Mouse (Mus musculus) forebrain, embryonic 11.5 days (tissue): ENCODE results near the gene Gdpgp1. TPM values are rescaled to one million over a fixed set of nuclear protein-coding genes. Genes with fewer than 3 reads are reported as not detected.

Experiments used
- ATAC-seq: fragments of 200-750 bp; cut with Nextera tagmentation; replicated peaks from 2 replicates; pipeline ENCODE4 v1.8.0; 2017; ENCODE audit warnings: moderate TSS enrichment; ENCODE audit not compliant: low FRiP score
- DNase-seq: peaks from one replicate; pipeline ENCODE4 v3.0.0-alpha.2; 2017; ENCODE audit warnings: low spot score
- H3K27ac ChIP-seq: fragments of 300-500 bp; sonication (generic); 2 replicates; pipeline ENCODE4 v1.5.1; 2014; ENCODE audit warnings: low read depth, low read length
- H3K27me3 ChIP-seq: fragments of 300-500 bp; sonication (generic); 2 replicates; pipeline ENCODE4 v1.6.1; 2014; ENCODE audit warnings: mild to moderate bottlenecking, low read length, mixed read lengths; ENCODE audit not compliant: control insufficient read depth, insufficient read depth
- H3K36me3 ChIP-seq: fragments of 300-500 bp; sonication (generic); 2 replicates; pipeline ENCODE4 v1.6.1; 2014; ENCODE audit warnings: mild to moderate bottlenecking, low read length, moderate library complexity, mixed read lengths; ENCODE audit not compliant: control insufficient read depth, insufficient read depth
- H3K4me1 ChIP-seq: fragments of 300-500 bp; sonication (generic); replicated peaks from 2 replicates; pipeline ENCODE4 v1.6.1; 2014; ENCODE audit warnings: low read length, mixed read lengths; ENCODE audit not compliant: control insufficient read depth, insufficient read depth
- H3K4me2 ChIP-seq: fragments of 300-500 bp; sonication (generic); 2 replicates; pipeline ENCODE4 v1.6.1; 2014; ENCODE audit warnings: low read depth, mild to moderate bottlenecking, low read length, moderate library complexity, mixed read lengths; ENCODE audit not compliant: severe bottlenecking
- H3K4me3 ChIP-seq: fragments of 300-500 bp; sonication (generic); 2 replicates; pipeline ENCODE4 v1.5.1; 2014; ENCODE audit warnings: low read depth, low read length
- H3K9ac ChIP-seq: fragments of 300-500 bp; sonication (generic); 2 replicates; pipeline ENCODE4 v1.6.1; 2014; ENCODE audit warnings: low read length
- H3K9me3 ChIP-seq: fragments of 300-500 bp; sonication (generic); 2 replicates; pipeline ENCODE4 v1.6.1; 2016; ENCODE audit warnings: low read length, mixed read lengths; ENCODE audit not compliant: control insufficient read depth
- WGBS: fragments of 180-500 bp; shearing (Covaris S2); extraction: QIAGEN DNeasy Blood & Tissue Kit; methylation state at CpG from one replicate; pipeline ENCODE4 v1.1.7; 2014; 5-methylcytosine and 5-hydroxymethylcytosine counted together
- polyA plus RNA-seq: library from polyadenylated mRNA; unstranded; fragments of >200 nt; fragmentation: Nextera tagmentation; extraction: Ambion mirVana; gene quantifications from 2 replicates; pipeline ENCODE4 v1.2.1, GENCODE M21; 2014

Gdpgp1 gene
- polyA plus RNA-seq, 1 experiment from 2014 or later, result 5.7 TPM

DNA sequence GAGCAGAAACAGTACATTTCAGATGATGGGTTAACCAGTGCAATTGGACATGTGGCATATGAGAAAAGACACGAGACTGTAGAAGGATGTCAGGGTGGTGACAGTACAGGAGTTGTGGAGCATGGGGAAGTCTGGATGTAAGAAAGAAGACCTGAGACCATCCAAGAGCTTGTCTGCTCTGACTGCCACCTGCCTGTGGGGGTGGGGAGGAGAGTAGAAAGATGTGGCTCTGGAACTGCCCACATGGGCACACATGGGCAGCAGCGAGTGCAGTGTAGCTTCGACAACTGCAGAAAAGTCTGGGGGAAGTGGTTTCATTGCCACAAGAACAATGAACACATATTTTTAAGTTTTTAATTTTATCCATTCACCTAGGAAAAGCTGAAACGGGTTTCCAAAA, 35.3 kb upstream of the Gdpgp1 start:
- H3K9ac ChIP-seq, result peak overlapping the region; percentile 89
- no peaks in the 10 kb centered on the region for H3K9me3 ChIP-seq
- no peaks in the 10 kb centered on the region for H3K36me3 ChIP-seq
- DNase-seq (no peak), ATAC-seq (no peak)
- peak overlapping the region; percentile 89 for H3K4me2 ChIP-seq
- 15% methylated on average over 4 of the region's 4 CpGs for WGBS
- peaks cover 19% of the 10 kb centered on the region for H3K4me1 ChIP-seq
- peak overlapping the region; percentile 86 for H3K27ac ChIP-seq
- no peaks in the 10 kb centered on the region for H3K27me3 ChIP-seq
- peak overlapping the region; percentile 70 for H3K4me3 ChIP-seq

DNA sequence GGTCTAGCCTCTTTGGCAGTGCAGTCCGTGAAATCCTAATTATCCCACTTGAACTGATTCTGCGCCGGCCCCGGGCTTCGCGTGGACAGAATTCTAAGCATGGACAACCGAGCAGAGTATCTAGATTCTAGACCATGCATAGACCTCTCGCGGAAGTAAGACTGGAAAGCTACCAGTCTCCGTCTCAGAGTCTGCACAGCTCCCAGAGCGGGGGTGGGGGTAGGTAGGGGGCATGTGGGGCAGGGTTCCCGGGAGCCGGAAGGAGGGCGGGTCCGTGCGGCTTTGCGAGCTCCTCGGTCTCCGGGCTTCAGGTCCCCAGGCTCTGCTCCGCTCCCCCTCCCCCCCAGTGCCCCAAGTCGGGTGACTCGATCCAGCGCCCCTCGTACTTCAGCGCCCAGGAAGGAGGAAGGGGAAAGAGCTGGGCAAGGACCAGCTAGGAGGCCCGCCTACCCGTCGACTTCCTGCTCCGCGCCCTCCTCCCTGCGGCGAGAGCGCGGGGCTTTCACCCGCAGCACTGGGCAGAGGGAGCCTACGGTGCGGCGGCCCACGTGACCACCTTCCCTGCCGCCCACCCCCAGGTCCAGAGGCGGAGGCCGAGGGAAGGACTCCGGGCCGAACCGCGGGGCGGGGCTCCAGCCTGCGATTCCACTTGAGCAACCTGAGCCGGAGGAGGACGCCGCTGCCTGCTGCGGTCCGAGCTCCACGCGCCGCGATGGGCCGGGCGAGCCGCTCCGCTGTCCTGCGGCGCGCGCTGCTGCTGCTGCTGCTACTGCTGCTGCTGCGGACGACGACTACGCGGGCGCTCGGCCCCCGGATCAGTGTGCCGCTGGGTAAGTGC, 34.5 kb upstream of the Gdpgp1 start:
- ATAC-seq (peak; percentile 94), DNase-seq (peak; percentile 95)
- no peaks in the 10 kb centered on the region for H3K27me3 ChIP-seq
- H3K4me3 ChIP-seq, result peak overlapping the region; percentile 70
- H3K9ac ChIP-seq, result peak overlapping the region; percentile 89
- peaks cover 14% of the 10 kb centered on the region for H3K4me1 ChIP-seq
- H3K4me2 ChIP-seq, result peak overlapping the region; percentile 89
- WGBS, result under 1% methylated on average over 67 of the region's 74 CpGs
- H3K27ac ChIP-seq, result peak overlapping the region; percentile 86
- H3K9me3 ChIP-seq, result no peaks in the 10 kb centered on the region
- H3K36me3 ChIP-seq, result no peaks in the 10 kb centered on the region

DNA sequence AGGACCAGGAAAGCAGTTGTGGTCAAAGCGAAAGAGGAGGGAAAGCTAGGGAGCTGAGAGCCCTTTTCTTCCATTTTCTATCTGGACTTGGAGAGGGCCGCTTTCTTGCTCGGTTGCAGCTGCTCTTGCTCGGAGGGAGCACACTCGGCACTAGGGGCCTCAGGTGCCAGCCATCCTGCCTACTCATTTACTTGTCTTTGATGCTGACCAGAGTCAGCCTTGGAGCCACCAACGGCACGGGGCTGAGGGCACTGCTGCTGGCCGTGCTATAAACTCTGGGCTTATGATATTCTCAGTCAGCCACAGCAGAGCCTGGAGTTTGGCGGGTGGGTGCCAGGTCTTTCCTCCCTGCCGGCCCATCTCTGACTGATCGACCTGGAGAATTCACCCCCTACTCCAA, 33.8 kb upstream of the Gdpgp1 start:
- no peaks in the 10 kb centered on the region for H3K9me3 ChIP-seq
- ATAC-seq (peak; percentile 15), DNase-seq (no peak)
- H3K4me2 ChIP-seq, result peak overlapping the region; percentile 89
- peaks cover 14% of the 10 kb centered on the region for H3K4me1 ChIP-seq
- H3K9ac ChIP-seq, result peak overlapping the region; percentile 89
- H3K27me3 ChIP-seq, result no peaks in the 10 kb centered on the region
- H3K4me3 ChIP-seq, result peak overlapping the region; percentile 70
- H3K36me3 ChIP-seq, result no peaks in the 10 kb centered on the region
- 4% methylated on average over 11 of the region's 11 CpGs for WGBS
- peak overlapping the region; percentile 86 for H3K27ac ChIP-seq

DNA sequence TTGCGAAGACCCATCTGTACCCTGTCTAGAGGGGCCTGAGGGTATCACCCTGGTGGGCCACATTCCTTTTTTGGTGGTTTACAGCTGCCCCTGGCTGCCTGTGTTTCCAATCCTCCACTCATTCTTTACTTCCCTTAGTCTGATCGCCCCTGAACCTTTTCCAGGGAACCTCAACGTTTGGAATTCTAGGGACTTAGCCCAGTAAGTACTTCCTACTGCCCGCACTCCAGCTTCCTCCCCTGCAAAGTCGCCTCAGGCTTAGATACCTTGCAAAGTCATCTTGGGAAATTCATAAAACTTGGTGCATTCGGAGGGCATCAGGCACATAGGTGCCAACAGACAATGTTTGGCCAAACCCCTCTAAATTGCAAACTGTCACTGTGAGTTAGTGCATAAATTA, 33.4 kb upstream of the Gdpgp1 start:
- Histone ChIP-seq H3K4me2 (peak overlapping the region; percentile 89), H3K4me3 (peak overlapping the region; percentile 70), H3K9ac (peak overlapping the region; percentile 89), H3K27me3 (no peaks in the 10 kb centered on the region), H3K9me3 (no peaks in the 10 kb centered on the region), H3K27ac (peak overlapping the region; percentile 86; the same call in 1 of the 2 replicates), H3K36me3 (no peaks in the 10 kb centered on the region), H3K4me1 (peaks cover 11% of the 10 kb centered on the region)
- ATAC-seq (no peak), DNase-seq (no peak)
- 35% methylated on average over 6 of the region's 6 CpGs for WGBS

DNA sequence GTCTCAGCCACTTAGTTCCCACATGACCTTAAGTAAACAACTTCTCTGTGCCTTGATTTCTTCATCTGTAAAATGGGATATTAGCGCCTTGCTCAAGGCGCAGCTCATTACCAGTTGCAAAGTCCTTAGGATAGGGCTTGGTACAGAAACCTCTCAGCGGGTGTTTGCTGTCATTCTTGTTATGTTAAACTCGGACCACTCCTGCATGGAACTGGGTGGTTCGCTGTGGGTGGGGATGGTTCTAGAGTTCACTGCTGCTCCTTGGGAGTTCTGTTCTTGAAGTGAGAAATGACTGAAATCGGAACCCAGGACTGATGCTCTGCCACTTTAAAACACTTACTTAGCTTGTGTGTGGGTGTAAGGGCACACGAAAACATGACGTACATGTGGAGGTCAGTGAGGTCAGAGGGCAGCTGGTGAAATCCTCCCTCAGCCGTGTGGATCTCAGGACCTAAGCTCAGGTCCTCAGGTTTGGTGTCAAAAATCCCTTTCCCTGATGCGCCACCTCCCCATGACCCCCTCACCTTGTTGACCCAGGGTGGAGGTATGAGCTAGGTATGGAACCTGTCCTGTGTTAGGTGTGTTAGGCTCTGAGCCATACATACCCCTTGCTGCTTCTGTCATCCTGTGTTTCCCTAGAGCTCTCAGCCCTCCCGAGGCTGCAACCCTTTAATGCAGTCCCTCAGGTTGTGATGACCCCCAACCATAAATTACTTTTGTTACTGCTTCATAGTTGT, 32.6 kb upstream of the Gdpgp1 start:
- Histone ChIP-seq H3K27ac (no peak overlapping the region), H3K4me2 (peak overlapping the region; percentile 89; the same call in 1 of the 2 replicates), H3K9ac (no peak overlapping the region), H3K4me1 (peaks cover 10% of the 10 kb centered on the region), H3K9me3 (no peaks in the 10 kb centered on the region), H3K4me3 (no peak overlapping the region), H3K36me3 (no peaks in the 10 kb centered on the region), H3K27me3 (no peaks in the 10 kb centered on the region)
- no peak for DNase-seq
- 74% methylated on average over 11 of the region's 11 CpGs for WGBS
- no peak for ATAC-seq

DNA sequence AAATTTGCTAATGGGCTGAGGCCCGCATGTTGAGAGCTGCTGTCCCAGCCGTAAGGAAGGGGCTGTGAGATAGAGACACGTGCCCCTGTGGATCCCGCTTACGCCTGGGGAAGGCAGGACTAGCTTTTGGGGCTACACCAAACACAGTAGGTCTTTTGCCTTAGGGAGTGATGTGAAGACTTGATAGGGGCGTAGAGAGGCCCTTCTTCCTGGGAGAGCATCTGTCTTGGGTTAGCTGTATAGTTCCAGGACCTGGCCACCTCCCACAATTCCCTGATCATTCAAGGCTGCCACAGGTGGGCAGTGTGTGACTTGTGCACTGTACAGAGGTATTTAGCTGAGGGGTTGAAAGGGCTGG, 32.1 kb upstream of the Gdpgp1 start:
- H3K9me3 ChIP-seq, result no peaks in the 10 kb centered on the region
- H3K4me2 ChIP-seq, result no peak overlapping the region
- no peaks in the 10 kb centered on the region for H3K36me3 ChIP-seq
- H3K4me1 ChIP-seq, result peaks cover 10% of the 10 kb centered on the region
- H3K27ac ChIP-seq, result no peak overlapping the region
- ATAC-seq, result no peak
- H3K27me3 ChIP-seq, result no peaks in the 10 kb centered on the region
- no peak for DNase-seq
- 89% methylated on average over 6 of the region's 6 CpGs for WGBS
- no peak overlapping the region for H3K4me3 ChIP-seq
- no peak overlapping the region for H3K9ac ChIP-seq

DNA sequence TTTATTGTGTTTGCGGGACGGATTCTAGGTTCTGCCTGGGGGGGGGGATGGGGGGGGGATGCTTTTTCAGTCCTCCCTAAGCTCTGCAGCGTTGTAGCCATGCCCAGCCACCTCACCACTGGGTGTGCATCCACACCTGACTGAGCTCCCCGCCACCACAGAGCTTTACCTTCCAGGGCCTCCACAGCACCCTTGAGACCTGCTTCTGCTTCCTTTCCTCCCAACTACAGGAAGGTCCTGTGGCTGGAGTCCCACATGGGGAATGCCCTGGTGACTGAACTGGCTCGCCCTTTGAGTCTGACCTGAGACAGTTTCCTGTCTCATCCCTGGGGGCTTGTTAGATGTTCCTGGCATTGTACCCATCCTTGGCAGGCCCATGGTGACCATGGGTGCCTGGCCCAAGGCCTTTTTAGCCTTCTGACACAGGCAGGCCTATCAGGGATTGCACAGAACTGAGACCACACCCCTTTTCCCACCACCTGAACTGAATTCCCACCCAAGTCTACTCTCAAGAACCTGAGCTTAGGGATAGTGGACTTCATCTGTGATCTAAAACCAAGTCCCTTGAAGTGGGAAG, 31.6 kb upstream of the Gdpgp1 start:
- WGBS, result 90% methylated on average over 5 of the region's 5 CpGs
- H3K27ac ChIP-seq, result no peak overlapping the region
- no peak for ATAC-seq

DNA sequence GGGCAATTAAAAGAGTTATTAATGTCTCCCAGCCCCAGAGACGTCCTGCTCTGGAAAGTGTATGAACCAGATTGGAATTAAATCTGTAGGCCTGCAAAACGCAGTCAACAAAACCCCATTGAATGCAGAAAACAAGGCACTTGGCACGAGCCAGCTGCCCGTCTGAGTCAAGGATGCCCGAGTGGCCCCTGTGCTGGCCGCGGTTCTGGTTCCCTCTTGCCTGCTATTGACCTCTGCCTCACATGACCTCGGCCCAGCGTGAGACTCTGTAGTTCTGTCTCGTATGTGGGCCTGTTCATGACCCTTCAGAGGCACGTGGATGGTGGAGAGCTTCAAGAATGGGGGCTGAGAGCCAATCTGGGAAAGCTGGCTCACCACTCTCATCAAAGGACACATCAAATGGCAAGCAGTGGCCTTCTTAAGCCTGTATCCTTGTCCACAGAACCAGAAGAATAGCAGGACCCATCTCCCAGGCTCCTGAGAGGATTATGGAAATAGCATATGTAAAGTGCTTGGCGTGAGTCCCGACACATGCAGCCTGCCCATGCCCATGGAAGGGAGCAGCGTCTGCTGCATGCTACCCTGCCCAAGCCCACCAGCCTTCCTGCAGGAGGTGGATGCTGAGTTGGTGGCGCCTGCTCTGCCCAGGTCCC, 30.7 kb upstream of the Gdpgp1 start:
- 84% methylated on average over 15 of the region's 15 CpGs for WGBS
- Histone ChIP-seq H3K4me1 (peaks cover 10% of the 10 kb centered on the region), H3K27me3 (no peaks in the 10 kb centered on the region), H3K4me3 (no peak overlapping the region), H3K9me3 (no peaks in the 10 kb centered on the region), H3K36me3 (no peaks in the 10 kb centered on the region), H3K9ac (no peak overlapping the region), H3K27ac (no peak overlapping the region), H3K4me2 (no peak overlapping the region)
- no peak for ATAC-seq
- DNase-seq, result no peak

More for the DNA sequence above, 31.6 kb upstream of the Gdpgp1 start:
- no peaks in the 10 kb centered on the region for H3K27me3 ChIP-seq
- no peak overlapping the region for H3K4me3 ChIP-seq
- H3K9ac ChIP-seq, result no peak overlapping the region
- DNase-seq, result no peak
- H3K36me3 ChIP-seq, result no peaks in the 10 kb centered on the region
- H3K4me1 ChIP-seq, result peaks cover 10% of the 10 kb centered on the region
- no peaks in the 10 kb centered on the region for H3K9me3 ChIP-seq
- no peak overlapping the region for H3K4me2 ChIP-seq
